Mouse (Mus musculus) v-Abl transformed pro-B cells (cell line): Measurements from ENCODE around the gene Gm20388.

Experiments used
- in situ Hi-C, 2 experiments: fragments of 400-800 bp; cut with MboI; formaldehyde crosslinking; loops; one replicate each; pipeline ENCODE4 v1.15.1; 2025; ENCODE audit not compliant: unreplicated experiment in 2 of 2

Gene Gm20388

GRCm38 (mm10) chr8:120484460-120484859 is 573.8 kb downstream of the Gm20388 start:
- in situ Hi-C loops, result no loop called here

- in situ Hi-C loops, result loop anchor here in 1 of 2 experiments (5.0 kb wide), 2 partner anchors 52 to 92 kb away; no protein-coding TSS in a partner anchor
Measured at GRCm38 (mm10) chr8:120485116-120485515, 574.5 kb downstream of the Gm20388 start.

DNA sequence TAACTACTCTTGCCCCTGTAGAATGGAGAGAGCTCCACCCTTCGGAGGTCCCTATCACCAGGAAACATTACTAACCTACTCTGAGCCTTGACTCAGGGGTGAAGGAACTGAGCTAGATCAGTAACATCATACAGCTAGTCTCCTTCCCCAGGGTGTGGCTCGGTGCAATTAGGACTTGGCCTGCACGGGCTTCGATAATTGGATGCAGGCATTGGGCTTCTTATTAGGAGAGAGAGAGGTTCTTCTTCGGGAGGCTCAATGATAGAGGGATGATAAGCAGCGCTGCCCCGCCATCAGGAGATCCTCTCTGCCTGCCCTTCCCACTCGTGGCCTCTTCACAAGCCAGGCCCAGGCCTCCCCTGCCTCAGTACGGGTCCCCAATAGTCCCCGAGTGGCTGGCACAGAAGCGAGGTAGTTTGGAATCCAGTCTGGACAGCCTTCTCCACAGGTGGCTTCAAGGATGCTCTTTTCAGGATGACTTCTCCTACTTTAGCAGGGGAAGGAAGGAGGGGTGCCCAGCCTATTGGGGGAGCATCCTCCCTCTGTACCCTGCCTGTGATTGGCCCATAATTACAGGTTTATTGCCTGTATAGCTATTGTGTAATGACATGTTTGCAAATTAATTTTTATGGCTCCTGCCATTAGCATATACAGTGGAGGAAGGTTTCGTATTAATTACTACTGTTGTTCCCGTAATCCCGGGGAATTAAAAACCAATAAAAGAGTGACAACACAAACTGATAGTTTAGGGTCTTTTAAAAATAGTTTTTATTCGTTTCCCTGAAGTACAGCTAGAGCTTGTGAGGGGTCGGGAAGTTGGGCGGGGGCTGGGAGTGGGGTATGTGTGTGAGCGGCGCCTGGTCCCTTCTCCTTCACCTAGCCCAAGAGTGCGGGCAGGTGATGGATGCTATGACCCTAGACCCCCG is 575.2 kb downstream of the Gm20388 start:
- in situ Hi-C loops, result loop anchor here in 1 of 2 experiments (5.0 kb wide), 2 partner anchors 51 to 91 kb away; no protein-coding TSS in a partner anchor

DNA sequence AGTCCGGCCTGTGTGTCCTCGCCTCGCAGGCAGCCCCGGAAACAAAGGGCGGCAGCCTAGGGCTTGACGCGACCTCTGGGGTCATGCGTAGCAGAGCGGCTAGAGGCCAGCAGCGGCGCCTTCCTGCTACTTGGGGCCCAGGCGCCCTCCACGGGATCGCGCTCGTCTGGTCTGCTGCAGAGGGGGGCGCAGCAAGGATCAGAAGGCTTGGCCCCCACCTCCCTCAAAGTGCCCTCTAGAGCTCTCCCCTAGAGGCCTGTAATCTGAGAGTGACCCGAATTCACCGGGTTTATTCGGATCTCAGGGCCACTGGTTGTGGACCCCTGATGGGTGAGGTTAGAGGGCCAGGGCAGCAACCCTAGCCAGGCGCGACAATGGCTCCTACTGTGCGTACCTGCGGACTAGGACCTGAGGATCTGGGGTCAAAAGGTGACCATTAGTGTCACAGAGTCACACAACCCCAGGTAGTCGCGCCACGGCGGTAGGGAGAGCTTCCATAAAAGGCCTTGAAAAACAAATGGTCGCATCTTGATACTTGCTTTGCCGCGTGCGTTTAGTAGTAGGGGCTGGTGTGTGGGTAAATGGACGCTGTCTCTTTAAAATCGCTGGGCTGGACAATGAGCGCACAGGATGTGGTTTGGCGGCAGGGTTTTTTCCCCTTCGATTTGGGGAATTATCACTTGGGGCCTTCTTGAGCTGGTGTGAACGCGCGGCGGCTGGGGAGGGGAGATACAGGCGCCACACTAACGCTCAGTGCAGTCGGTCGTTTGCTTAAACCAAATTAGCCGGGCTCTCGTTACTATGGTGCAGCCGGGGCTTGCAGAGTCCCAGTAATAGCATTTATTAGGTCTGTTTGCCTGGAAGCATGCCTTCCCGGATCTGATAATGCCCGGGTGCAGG is 576.1 kb downstream of the Gm20388 start:
- in situ Hi-C loops, result loop anchor here in 1 of 2 experiments (5.0 kb wide), 2 partner anchors 51 to 91 kb away; no protein-coding TSS in a partner anchor

GRCm38 (mm10) chr8:120487377-120487728 is 576.7 kb downstream of the Gm20388 start:
- in situ Hi-C loops, result loop anchor here in 1 of 2 experiments (5.0 kb wide), 2 partner anchors 50 to 90 kb away; no protein-coding TSS in a partner anchor

- in situ Hi-C loops, result loop anchor here in 1 of 2 experiments (5.0 kb wide), 2 partner anchors 49 to 89 kb away; no protein-coding TSS in a partner anchor
Measured at GRCm38 (mm10) chr8:120487729-120488510, 577.3 kb downstream of the Gm20388 start.

DNA sequence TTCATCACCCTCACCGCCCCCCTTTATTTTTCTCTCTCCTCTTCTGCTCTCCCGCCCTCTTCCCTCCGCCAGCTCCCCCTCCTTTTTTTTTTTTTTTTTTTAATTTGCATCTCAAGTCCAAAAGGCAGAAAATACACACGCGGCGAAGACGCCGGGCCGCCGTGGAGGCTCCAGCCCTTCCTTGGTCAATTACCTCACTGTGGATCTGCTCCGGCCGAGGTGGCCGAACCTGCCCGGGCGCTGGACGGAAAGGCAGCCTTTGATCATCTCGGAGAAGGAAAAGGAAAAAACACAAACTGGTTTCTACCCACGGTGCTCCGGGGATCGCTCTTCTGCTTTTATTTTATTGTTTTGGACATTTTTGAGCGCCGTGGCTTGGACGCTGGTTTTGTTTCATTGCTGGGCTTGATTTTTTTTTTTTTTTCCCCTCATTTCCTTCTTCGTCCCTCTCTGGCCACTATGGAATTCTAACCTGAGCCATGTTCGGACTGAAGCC is 578.0 kb downstream of the Gm20388 start:
- in situ Hi-C loops, result loop anchor here in 1 of 2 experiments (5.0 kb wide), 2 partner anchors 49 to 89 kb away; no protein-coding TSS in a partner anchor

DNA sequence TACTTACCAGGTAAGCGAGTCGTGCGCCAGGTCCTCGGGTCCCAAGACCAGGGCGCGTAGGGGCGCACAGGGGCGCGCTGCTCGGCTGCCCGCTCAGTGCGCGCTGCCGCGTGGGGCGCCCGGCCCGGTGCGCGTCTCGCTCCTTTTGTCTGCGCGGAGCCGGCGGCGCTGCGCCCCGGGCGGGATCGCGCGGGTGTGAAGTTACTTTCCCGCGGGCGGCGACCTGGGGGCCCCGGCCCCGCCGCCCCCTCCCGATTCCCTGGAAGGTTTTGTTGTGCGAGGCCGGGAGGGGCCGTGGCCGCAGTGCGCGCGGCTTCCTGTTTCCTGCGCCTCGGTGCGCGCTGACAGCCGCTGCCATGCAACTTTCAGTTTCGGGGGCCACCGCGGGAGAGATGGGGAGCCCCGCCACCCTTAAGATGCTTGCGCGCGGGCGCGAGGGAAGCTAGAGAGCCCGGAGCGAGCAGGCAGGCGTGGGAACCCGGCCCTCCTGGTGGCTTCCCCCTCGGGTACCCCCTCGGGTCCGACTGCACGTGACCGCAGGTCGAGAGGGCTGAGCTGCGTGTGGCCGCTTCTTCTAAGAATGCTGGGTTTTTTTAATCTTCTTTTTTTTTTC is 578.6 kb downstream of the Gm20388 start:
- in situ Hi-C loops, result loop anchor here in 1 of 2 experiments (5.0 kb wide), 2 partner anchors 48 to 88 kb away; no protein-coding TSS in a partner anchor

DNA sequence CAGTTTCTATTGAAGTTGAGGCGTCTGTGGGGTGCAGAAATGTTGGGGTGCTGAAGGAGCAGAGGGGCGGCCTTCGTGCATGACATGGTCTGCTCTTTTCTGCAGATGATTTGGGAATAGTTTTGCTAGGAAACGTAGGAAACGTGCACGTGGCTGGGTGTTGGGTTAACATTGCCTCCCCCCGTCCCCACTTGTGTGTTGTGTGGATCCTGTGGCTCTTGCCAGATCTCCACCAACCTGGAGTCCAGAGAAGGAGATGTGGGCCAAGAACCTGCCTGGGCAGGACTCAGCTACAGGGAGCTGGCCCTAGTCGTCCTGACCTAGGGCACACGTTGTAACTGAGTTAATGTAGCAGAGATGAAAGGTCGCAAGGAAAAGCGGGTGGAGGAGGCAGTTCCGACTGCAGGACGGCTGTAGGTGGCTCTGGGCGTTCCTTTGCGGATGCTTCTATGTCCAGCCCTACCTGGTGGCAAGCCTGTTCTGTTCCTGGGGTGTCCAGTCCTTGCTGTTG is 579.2 kb downstream of the Gm20388 start:
- in situ Hi-C loops, result loop anchor here in 1 of 2 experiments (5.0 kb wide), 2 partner anchors 47 to 87 kb away; no protein-coding TSS in a partner anchor

GRCm38 (mm10) chr8:120490354-120491141 is 579.9 kb downstream of the Gm20388 start:
- in situ Hi-C loops, result no loop called here

- in situ Hi-C loops, result no loop called here
Measured at GRCm38 (mm10) chr8:120491166-120491793, 580.6 kb downstream of the Gm20388 start.

DNA sequence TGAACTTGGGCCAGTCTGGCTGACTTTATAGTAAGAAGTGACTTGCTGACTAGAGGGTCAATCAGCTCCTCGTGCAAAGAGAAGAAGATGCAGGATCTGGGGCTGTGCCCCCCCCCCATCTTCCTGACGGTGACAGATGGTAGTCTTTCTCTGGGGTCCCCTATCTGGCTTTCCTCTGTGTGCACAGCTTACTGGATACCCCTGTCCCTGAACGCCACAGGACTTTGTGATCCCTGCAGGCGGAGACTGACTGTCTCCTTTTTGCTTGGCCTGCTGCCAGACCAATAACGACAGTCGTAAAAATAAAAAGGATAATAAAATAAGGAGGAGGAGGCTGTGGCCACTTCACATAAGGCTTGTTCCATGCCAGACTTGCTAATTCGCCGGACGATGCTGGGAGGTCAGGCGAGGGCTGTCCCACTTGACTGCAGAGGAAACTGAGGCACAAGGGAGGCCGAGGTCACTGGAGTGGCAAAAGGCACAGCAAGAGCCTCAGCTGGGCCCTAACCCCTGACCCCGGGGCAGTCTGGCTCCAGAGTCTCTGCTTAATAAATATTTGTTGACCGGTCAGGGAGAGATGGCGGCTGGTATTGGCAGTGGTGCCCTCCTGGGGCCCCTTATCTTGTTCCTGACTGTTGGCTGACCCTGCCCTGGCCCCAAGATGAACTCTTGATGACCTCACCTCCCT is 581.7 kb downstream of the Gm20388 start:
- in situ Hi-C loops, result no loop called here

DNA sequence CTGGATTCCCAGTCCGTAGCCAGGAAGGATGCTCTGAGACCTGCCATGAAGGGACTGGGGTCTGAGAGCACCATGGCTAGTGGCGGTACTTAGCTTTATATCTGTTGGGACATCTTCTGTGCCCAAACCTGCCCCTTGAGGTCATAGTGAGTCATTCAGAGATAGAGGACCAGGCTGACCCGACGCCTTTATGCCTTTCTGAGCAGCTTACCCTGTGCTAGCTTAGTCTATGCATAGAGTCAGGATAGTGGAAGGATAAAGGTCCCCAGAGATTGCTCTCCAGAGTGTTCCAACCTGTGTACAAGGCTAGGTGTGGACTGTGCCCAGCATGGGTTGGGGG is 582.2 kb downstream of the Gm20388 start:
- in situ Hi-C loops, result no loop called here

- in situ Hi-C loops, result no loop called here
Measured at GRCm38 (mm10) chr8:120493508-120494464, 583.1 kb downstream of the Gm20388 start.

GRCm38 (mm10) chr8:120494903-120495302 is 584.3 kb downstream of the Gm20388 start:
- in situ Hi-C loops, result no loop called here

DNA sequence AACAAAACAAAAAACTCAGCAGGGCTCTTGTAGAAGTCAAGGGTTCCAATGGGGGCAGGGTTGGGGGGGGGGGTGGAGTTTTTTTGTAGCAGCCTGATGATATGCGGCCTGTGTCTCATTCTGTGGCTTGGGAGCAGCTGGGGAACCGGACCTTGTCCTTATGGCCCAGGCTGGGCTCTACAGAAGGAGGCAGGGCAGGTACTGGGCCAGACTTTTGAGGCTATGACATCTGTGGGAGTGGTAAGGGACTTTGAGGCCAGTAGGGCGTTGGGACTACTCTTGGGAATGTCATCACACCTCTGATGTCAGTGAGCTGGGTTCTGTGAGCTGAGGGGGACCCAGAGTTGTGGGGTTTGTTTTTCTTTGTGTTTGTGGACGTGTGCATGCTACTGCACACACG is 584.8 kb downstream of the Gm20388 start:
- in situ Hi-C loops, result no loop called here
